Mouse (Mus musculus) left cerebral cortex, postnatal 4 days (tissue): Measurements from ENCODE around the gene Rad51b. TPM values are rescaled to one million over a fixed set of nuclear protein-coding genes. Genes with fewer than 3 reads are reported as not detected.

ENCODE experiments used
- DNase-seq: peaks from one replicate; pipeline ENCODE4 v3.0.0-alpha.2; 2022
- intact Hi-C: fragments of 180-260 bp; cut with DNase I; formaldehyde crosslinking; loops from one replicate; pipeline ENCODE4 v1.15.1; 2025
- total RNA-seq, 2 experiments: library from RNA; stranded (reverse); gene quantifications; 2 replicates each; pipeline ENCODE4 v1.2.3; 2021

Rad51b gene
- total RNA-seq, 2 experiments from 2014 or later: 0.56 to 0.84 TPM

DNA sequence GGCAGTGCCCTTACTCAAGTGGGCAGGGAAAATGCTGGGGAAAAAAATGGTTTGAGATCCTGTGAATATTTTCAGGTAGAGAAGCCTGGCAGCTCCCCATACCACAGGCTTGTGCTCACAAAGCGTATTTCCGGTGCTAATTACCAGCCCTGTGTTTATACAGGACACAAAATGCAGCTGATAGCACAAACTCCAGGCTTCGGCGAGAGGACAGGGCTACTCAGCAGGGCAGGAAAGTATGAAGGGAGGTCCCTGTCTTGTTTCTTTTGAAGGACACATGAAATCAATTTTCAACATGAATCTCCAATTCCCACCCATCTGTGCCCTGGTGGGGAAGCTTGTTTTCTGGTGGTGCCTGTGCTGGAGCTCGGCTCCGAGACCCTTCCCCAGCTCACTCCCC lies 546.4 kb downstream of the Rad51b start:
- DNase-seq: no peak
- intact Hi-C loops: no loop called here

GRCm38 (mm10) chr12:79846247-79847151 lies 549.4 kb downstream of the Rad51b start:
- DNase-seq: no peak
- intact Hi-C loops: no loop called here

DNA sequence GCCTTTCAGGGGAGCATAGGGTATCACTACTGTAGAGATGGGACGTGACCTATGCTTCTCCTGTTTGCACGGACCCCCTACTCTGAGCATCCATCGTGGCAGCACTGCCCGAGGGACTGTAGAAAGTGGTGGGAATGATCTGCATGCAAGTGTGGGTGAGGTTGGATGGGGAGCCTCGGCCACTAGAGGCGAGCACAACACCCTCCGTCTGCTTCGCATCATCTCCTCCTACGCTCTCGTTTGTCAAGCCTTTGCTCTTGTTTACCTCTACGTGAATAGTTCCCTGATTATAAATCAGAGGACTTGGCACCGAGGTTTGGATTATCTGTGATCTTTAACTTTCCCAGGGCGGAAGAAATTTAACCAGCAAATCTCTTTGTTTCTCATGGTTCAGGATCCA lies 551.5 kb downstream of the Rad51b start:
- intact Hi-C loops: no loop called here
- no peak for DNase-seq

DNA sequence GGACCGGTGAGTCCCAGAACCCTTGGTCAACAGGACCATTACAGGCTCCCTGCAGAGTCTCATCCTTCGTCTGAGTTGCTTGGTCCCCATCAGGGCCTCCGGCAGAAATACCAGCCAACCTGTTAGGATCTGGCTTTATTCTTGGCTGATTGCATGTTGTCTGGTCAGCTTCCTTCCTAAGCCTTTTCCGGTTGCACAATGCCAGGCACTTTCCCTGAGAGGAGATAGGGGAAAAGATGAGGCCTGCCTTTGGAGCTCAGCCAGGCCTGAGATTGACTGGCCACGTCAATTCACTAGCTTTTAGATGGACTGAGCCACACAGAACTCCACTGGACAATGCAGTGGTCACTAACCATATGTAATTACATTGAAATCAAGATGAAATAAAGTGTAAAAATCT lies 552.9 kb downstream of the Rad51b start:
- intact Hi-C loops: no loop called here
- DNase-seq: no peak

DNA sequence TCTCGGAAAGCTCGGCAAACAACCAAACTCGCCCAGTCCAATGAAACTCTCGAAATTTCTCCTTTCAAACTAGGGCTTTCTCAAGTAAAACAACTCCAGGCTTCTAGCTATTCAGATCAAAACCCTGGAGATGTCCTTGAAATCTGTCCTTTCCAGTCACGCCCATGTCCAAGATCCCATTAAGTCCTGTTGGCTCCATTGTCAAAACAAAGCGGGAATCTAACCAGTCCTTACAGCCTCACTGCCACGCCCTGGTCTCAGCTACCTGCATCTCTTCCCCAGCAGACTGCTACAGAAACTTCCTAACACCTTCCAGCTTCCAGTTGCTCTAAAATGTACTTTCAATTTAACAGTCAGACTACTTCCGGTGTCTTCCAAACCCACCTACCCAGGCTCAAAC lies 554.8 kb downstream of the Rad51b start:
- DNase-seq: no peak
- intact Hi-C loops: no loop called here

GRCm38 (mm10) chr12:79852606-79853005 lies 555.5 kb downstream of the Rad51b start:
- DNase-seq: no peak
- intact Hi-C loops: no loop called here

- no peak for DNase-seq
- intact Hi-C loops: no loop called here
These were observed 556.9 kb downstream of the Rad51b start for GRCm38 (mm10) chr12:79853901-79854490.

DNA sequence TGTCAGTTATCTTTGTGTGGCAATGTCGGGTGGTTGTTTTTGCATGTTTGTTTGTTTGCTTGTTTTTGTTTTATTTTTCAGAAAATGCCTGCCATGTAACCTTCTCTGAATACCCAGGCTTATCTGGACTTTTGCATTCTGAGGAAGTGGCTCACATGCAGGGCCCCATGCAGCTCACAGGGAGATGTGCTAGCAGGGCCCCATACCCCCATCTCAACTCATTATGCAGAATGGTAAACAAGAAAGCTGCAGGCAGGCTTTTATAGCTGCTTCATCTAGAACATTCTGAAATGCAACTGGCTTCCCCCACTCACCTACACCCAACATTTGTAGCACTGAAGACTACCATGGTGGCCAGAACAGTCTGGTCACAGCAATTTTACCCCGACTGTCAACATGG lies 557.4 kb downstream of the Rad51b start:
- intact Hi-C loops: no loop called here
- no peak for DNase-seq

GRCm38 (mm10) chr12:79856116-79856909 lies 559.2 kb downstream of the Rad51b start:
- DNase-seq: peak; percentile 27
- intact Hi-C loops: no loop called here

GRCm38 (mm10) chr12:79857704-79858103 lies 560.6 kb downstream of the Rad51b start:
- DNase-seq: no peak
- intact Hi-C loops: no loop called here

- DNase-seq: no peak
- intact Hi-C loops: no loop called here
These were observed 561.3 kb downstream of the Rad51b start for GRCm38 (mm10) chr12:79858336-79858735.

GRCm38 (mm10) chr12:79859354-79860247 lies 562.5 kb downstream of the Rad51b start:
- no peak for DNase-seq

GRCm38 (mm10) chr12:79860248-79860555 lies 563.1 kb downstream of the Rad51b start:
- no peak for DNase-seq
- intact Hi-C loops: no loop called here

More at GRCm38 (mm10) chr12:79859354-79860247, 562.5 kb downstream of the Rad51b start:
- intact Hi-C loops: no loop called here

Other genes with a start within 250 kb of the Rad51b start
- 1 to 10 TPM; 8.9 to 9.5 TPM for gene Pigh, start 207.6 kb upstream of the Rad51b start, total RNA-seq
- gene Arg2, start 166.5 kb upstream of the Rad51b start, total RNA-seq: 10 to 100 TPM; 13.6 to 14.0 TPM
- 100 to 1,000 TPM; 153 to 159 TPM for gene Vti1b, start 124.6 kb upstream of the Rad51b start, total RNA-seq
- gene Rdh11, start 105.0 kb upstream of the Rad51b start, total RNA-seq: 10 to 100 TPM; 41.4 to 43.2 TPM
- gene Rdh12, start 88.4 kb upstream of the Rad51b start, total RNA-seq: 1 to 10 TPM in 1 of 2 experiments, under 1 TPM in 1; 0.84 to 1.3 TPM
- 10 to 100 TPM; 23.1 to 26.3 TPM for gene Zfyve26, start 978 bp upstream of the Rad51b start, total RNA-seq